Mouse (Mus musculus) cerebellum, postnatal 4 days (tissue): ENCODE data around the gene Naxd.
A peak's percentile ranks its signal among the peaks of the same experiment; 100 is the strongest.
"Not testable (repeated sequence)": the region's sequence is repeated elsewhere in the genome, so short reads cannot be mapped to it uniquely, and the experiment has no call there.

Source experiments
- DNase-seq, 2 experiments: peaks; one replicate each; pipeline ENCODE4 v3.0.0; 2022; ENCODE audit warnings: low spot score in 2 of 2, mixed read lengths in 1 of 2

The Naxd gene

GRCm38 (mm10) chr8:11497017-11497990, at the start of gene Naxd:
Naxd (plus strand) TSS chr8:11497506.
- DNase-seq: peak; percentile 78 to 84

DNA sequence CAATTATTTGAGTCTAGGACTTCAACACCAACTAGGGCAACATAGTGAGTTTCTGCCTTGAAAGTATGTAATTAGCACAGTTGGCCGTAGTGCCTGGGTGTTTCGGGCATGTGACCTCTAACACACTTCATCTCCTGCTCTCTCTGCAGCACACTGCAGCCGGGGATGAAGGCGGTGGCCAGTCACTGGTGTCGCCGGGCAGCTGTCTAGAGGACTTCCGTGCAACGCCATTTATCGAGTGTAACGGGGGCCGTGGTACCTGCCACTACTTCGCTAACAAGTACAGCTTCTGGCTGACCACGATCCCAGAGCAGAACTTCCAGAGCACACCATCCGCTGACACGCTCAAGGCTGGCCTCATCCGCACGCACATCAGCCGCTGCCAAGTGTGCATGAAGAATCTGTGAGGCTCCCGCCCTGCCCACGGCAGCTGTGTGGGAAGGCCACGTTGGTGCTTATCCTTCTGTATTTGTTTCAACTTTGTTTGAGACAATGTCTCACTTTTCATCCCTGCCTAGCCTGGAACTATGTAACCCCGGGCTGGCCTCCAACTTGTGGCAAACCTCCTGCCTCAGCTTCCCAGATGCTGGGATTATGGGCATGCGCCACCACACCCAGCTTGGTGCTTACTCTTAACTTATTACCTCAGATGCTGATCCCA, 49.3 kb upstream of the Naxd start:
- no peak for DNase-seq

- no peak for DNase-seq
Observed at GRCm38 (mm10) chr8:11450184-11451113, 46.9 kb upstream of the Naxd start.

DNA sequence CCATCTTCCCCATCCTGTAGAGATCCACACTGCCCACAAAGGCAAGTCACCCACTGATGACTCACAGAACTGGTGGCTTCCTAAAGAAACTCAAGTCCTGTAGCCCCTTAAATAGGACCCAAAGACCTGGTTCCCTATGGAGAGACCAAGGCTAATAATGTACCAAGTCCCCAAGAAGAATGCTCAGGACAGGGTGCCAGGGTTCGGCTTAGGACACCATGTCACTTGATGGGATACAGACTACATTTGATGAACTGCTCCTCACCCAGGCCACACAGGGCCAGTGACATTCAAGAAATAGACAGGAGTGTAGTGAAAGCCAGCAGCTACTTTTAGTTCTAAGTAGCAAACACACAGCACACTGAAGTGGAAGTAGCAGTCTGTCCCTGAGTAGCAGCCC, 45.2 kb upstream of the Naxd start:
- no peak for DNase-seq

GRCm38 (mm10) chr8:11452559-11452958, 44.7 kb upstream of the Naxd start:
- no peak for DNase-seq

DNA sequence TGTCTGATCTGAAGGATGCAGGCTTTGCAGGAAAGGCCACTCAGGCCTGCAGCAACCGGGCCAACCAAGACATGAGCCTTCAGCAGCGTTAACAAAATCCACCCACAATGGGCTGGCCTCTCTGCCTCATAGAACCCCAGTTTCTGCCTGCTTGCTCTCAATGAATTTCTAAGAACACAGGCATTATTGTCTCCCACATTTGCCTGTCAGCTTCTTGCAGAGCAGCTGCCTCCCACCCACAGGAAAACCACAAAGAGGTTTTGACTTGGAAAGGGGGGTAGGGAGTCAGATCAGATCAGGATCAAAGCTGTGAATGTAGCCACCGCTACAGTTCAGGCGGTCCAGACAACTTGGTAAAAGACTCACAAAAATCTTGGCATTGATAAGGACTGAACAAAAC, 44.3 kb upstream of the Naxd start:
- DNase-seq: no peak

DNA sequence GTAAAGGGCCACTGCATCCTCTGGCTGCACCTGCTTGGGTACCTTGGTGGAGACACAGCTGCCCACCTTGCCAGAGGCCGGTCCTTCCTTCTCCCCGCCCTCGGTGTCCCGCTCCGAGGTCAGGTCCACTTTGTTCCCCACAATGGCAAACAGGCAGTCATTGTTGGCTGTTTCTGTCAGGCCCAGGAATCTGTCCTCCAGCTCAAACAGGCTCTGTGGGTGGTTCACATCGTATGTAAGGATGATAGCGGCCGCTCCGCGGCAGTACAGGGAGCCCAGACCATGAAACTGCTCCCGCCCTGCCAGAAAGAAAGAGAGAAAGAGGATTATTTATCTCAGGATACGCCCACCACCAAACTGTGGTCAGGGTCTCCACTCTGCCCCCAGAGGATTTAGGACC, 43.1 kb upstream of the Naxd start:
- DNase-seq: no peak

GRCm38 (mm10) chr8:11457278-11457677, 40.0 kb upstream of the Naxd start:
- DNase-seq: no peak

GRCm38 (mm10) chr8:11457981-11458836, 39.1 kb upstream of the Naxd start:
- no peak for DNase-seq

GRCm38 (mm10) chr8:11459016-11459415, 38.3 kb upstream of the Naxd start:
- DNase-seq: no peak

GRCm38 (mm10) chr8:11460934-11461333, 36.4 kb upstream of the Naxd start:
- no peak for DNase-seq

- DNase-seq: no peak
Observed at GRCm38 (mm10) chr8:11461847-11462246, 35.5 kb upstream of the Naxd start.

GRCm38 (mm10) chr8:11462641-11463040, 34.7 kb upstream of the Naxd start:
- no peak for DNase-seq

DNA sequence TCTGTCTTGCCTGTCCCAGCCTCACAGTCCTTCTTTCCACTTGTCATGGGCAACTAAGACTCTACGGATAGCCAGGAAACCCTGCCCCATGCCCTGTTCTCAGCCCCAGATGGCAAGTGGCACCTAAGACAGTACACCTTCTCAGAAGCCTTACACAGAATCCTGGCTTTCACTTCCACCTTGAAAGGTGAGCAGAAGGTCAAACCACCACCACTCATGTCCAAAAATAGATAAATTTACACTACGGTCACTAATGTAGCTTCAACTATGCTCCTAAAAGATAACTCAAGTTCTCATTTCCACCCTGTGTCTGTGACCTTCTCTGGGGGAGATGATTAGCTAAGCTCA, 33.8 kb upstream of the Naxd start:
- no peak for DNase-seq

DNA sequence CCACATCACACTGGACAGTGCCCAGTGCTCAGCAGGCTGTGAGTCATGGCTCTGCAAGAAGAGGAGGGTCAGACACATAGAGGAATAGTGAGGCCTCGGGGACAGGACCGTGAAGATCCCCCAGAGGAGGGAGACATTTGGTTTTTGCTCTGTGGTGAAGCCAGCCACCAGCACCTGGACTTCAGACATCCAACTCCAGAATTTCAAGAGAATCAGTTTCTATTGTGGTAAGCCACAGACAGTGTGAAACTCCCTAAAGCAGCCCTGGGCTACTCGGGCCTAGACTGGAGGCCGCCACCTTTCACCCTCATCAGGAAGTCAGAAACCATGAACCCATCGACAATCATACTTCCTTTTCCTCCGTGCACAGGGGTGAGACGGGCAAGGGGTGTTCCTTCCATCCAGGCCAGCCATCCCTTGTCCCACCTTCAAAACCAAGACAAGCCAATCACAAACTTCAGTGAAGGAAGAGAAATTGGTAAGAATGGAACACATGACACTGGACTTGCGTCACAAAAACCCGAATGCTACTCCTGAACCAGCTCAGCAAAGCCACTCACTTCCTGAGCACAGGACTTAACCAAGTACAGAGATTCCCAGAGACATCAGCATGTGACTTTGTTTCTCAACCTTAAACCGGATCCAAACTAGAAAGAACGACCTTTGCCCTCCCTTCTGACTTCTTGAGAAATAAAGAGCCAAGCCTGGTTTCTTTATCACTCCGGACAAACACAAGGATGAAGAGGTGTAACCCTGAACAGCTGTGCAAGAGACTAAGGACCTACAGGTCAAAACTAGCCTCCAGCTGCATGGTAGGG, 33.2 kb upstream of the Naxd start:
- DNase-seq: no peak

DNA sequence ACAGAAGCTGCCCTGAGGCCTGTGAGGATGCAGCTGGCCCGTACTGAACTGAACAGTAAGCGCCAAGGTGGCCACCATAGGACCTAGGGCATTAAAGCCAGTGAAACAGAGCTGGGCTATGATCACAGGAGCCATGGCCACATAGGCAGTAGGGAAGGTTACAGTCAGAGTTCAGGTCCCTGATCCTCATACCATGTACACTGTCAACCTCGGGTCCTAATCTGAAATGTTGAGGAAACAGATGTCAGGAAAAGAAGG, 32.7 kb upstream of the Naxd start:
- DNase-seq: no peak

DNA sequence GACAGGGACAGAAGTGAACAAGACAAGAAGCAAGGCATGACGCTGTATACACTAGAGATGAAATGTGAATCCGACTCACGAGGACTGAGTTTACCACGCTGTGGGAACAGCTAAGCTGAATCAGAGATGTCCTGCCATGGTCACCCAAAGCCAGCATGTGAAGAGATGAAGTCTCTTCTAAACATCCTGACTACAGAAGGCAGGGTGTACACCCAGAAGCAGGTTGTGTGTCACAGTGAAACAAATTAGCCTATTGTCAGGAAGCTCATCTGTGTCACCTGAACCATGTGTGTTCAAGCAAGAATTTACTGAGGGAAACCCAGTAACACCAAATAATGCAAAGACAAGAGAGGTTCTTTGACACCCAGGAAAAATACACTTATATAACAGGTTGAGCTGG, 31.7 kb upstream of the Naxd start:
- DNase-seq: no peak

GRCm38 (mm10) chr8:11466528-11466927, 30.8 kb upstream of the Naxd start:
- not testable (repeated sequence) for DNase-seq

- DNase-seq: no peak
Observed at GRCm38 (mm10) chr8:11469095-11469494, 28.2 kb upstream of the Naxd start.

GRCm38 (mm10) chr8:11470694-11471093, 26.6 kb upstream of the Naxd start:
- DNase-seq: no peak

DNA sequence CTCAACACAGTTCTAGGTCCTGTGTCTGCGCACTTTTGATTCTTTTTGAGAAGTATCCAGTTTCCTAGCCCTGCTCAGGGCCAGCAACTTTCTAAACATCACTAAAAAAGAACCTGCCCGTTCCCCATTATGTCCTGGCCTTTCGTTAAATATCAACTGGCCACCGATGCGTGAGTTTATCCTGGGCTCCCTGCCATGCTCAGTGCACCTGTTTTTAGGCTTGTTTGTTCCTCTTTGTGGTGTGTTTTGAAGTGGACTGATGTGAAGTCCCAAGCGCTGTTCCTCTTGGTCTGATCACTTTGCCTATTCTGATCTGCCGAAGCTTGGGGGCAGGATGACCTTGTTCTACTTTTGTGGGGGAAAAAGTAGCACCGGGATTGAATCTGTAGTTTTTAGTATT, 26.0 kb upstream of the Naxd start:
- DNase-seq: no peak
